Mouse (Mus musculus) lung, postnatal 4 days (tissue): ENCODE measurements around the gene Olfr1175-ps.

Experiments
- DNase-seq, 2 experiments: peaks; one replicate each; pipeline ENCODE4 v3.0.0; 2021

Olfr1175-ps gene

GRCm38 (mm10) chr2:88327115-88327514, at the start of gene Olfr1175-ps:
Gene Olfr1175-ps, minus strand, starts transcription at chr2:88327215.
- DNase-seq: no peak

GRCm38 (mm10) chr2:88356304-88356703, 29.3 kb upstream of the Olfr1175-ps start:
- DNase-seq: no peak

- DNase-seq: no peak
These were observed 19.4 kb upstream of the Olfr1175-ps start, which contains the start of gene Olfr1177-ps for GRCm38 (mm10) chr2:88346392-88346791. Gene Olfr1177-ps, minus strand, starts transcription at chr2:88346492.

- DNase-seq: no peak
These were observed 9.4 kb upstream of the Olfr1175-ps start, which contains the start of gene Olfr1176 for GRCm38 (mm10) chr2:88336421-88336820. Gene Olfr1176, plus strand, starts transcription at chr2:88336721.

GRCm38 (mm10) chr2:88315035-88315434, 12.0 kb downstream of the Olfr1175-ps start, which contains the start of gene Olfr1174-ps:
Gene Olfr1174-ps, minus strand, starts transcription at chr2:88315135.
- no peak for DNase-seq

- DNase-seq: no peak
These were observed 47.2 kb downstream of the Olfr1175-ps start, which contains the start of gene Olfr1173 for GRCm38 (mm10) chr2:88279775-88280174. Gene Olfr1173, minus strand, starts transcription at chr2:88279875.
